Mouse (Mus musculus) liver, embryonic 12.5 days (tissue): Measurements from ENCODE around the gene Sept11. TPM values are rescaled to one million over a fixed set of nuclear protein-coding genes. Genes with fewer than 3 reads are reported as not detected.

Experiments used
- ATAC-seq: fragments of 200-750 bp; cut with Nextera tagmentation; 2 replicates; pipeline ENCODE4 v1.8.0; 2017; ENCODE audit warnings: moderate number of reproducible peaks, mild to moderate bottlenecking, moderate library complexity
- H3K27ac ChIP-seq: fragments of 300-500 bp; sonication (generic); 2 replicates; pipeline ENCODE4 v1.5.1; 2016; ENCODE audit warnings: mild to moderate bottlenecking
- H3K27me3 ChIP-seq: fragments of 300-500 bp; sonication (generic); replicated peaks from 2 replicates; pipeline ENCODE4 v1.6.1; 2016; ENCODE audit warnings: mild to moderate bottlenecking, moderate library complexity
- H3K36me3 ChIP-seq: fragments of 300-500 bp; sonication (generic); 2 replicates; pipeline ENCODE4 v1.6.1; 2016; ENCODE audit warnings: mild to moderate bottlenecking, moderate library complexity
- H3K4me1 ChIP-seq: fragments of 300-500 bp; sonication (generic); 2 replicates; pipeline ENCODE4 v1.6.1; 2016
- H3K4me2 ChIP-seq: fragments of 300-500 bp; sonication (generic); 2 replicates; pipeline ENCODE4 v1.6.1; 2016; ENCODE audit warnings: mild to moderate bottlenecking, moderate library complexity
- H3K4me3 ChIP-seq: fragments of 300-500 bp; sonication (generic); 2 replicates; pipeline ENCODE4 v1.5.1; 2016; ENCODE audit warnings: mild to moderate bottlenecking, moderate library complexity
- H3K9ac ChIP-seq: fragments of 300-500 bp; sonication (generic); 2 replicates; pipeline ENCODE4 v1.6.1; 2016; ENCODE audit warnings: mild to moderate bottlenecking, moderate library complexity
- H3K9me3 ChIP-seq: fragments of 300-500 bp; sonication (generic); replicated peaks from 2 replicates; pipeline ENCODE4 v1.6.1; 2016; ENCODE audit warnings: mild to moderate bottlenecking, moderate library complexity
- WGBS: fragments of 180-500 bp; shearing (Covaris S2); methylation state at CpG from one replicate; pipeline ENCODE4 v1.1.7; 2016; ENCODE audit not compliant: insufficient replicate concordance; 5-methylcytosine and 5-hydroxymethylcytosine counted together
- polyA plus RNA-seq: library from polyadenylated mRNA; unstranded; fragments of >200 nt; fragmentation: Nextera tagmentation; extraction: Ambion mirVana; gene quantifications from 2 replicates; pipeline ENCODE4 v1.2.1, GENCODE M21; 2016

The Sept11 gene
- polyA plus RNA-seq, 1 experiment from 2014 or later = 57.6 TPM

- Histone ChIP-seq H3K4me3 (no peak overlapping the region), H3K9ac (no peak overlapping the region), H3K9me3 (no peaks in the 10 kb centered on the region), H3K4me2 (no peak overlapping the region), H3K36me3 (peaks cover 15% of the 10 kb centered on the region), H3K27me3 (no peaks in the 10 kb centered on the region), H3K4me1 (peaks cover 12% of the 10 kb centered on the region; the same call in 1 of the 2 replicates), H3K27ac (no peak overlapping the region)
- 65% methylated on average over 13 of the region's 13 CpGs for WGBS
- no peak for ATAC-seq
Observed at GRCm38 (mm10) chr5:93115854-93116253, 22.6 kb downstream of the Sept11 start.

- 0 out of 2 replicates have a peak, but pooled peaks cover 2% of the 10 kb centered on the region for H3K36me3 ChIP-seq
- H3K9me3 ChIP-seq = no peaks in the 10 kb centered on the region
- no peak for ATAC-seq
- H3K9ac ChIP-seq = no peak overlapping the region
- H3K4me3 ChIP-seq = no peak overlapping the region
- no peaks in the 10 kb centered on the region for H3K27me3 ChIP-seq
- H3K27ac ChIP-seq = no peak overlapping the region
- WGBS = 57% methylated on average over 8 of the region's 8 CpGs
- no peak overlapping the region for H3K4me2 ChIP-seq
- peaks cover 12% of the 10 kb centered on the region; the same call in 1 of the 2 replicates for H3K4me1 ChIP-seq
Observed at GRCm38 (mm10) chr5:93117648-93118047, 24.4 kb downstream of the Sept11 start.

- ATAC-seq = no peak
- H3K36me3 ChIP-seq = no peaks in the 10 kb centered on the region; the same call in 1 of the 2 replicates
Observed at GRCm38 (mm10) chr5:93121660-93122059, 28.4 kb downstream of the Sept11 start.

GRCm38 (mm10) chr5:93124031-93124826 lies 31.0 kb downstream of the Sept11 start:
- Histone ChIP-seq H3K27me3 (no peaks in the 10 kb centered on the region), H3K27ac (peak overlapping the region; percentile 26; the same call in 1 of the 2 replicates), H3K4me3 (no peak overlapping the region), H3K36me3 (no peaks in the 10 kb centered on the region; the same call in 1 of the 2 replicates), H3K4me2 (no peak overlapping the region), H3K9ac (no peak overlapping the region), H3K4me1 (peaks cover 49% of the 10 kb centered on the region), H3K9me3 (no peaks in the 10 kb centered on the region)
- no peak for ATAC-seq
- WGBS = 60% methylated on average over 9 of the region's 9 CpGs

More at GRCm38 (mm10) chr5:93121660-93122059, 28.4 kb downstream of the Sept11 start:
- Histone ChIP-seq H3K9ac (no peak overlapping the region), H3K4me2 (no peak overlapping the region), H3K4me3 (no peak overlapping the region), H3K27ac (no peak overlapping the region), H3K27me3 (no peaks in the 10 kb centered on the region), H3K4me1 (peaks cover 27% of the 10 kb centered on the region), H3K9me3 (no peaks in the 10 kb centered on the region)
- 74% methylated on average over 8 of the region's 8 CpGs for WGBS

- Histone ChIP-seq H3K9ac (no peak overlapping the region), H3K27ac (no peak overlapping the region), H3K36me3 (no peaks in the 10 kb centered on the region; the same call in 1 of the 2 replicates), H3K4me1 (peaks cover 60% of the 10 kb centered on the region), H3K27me3 (no peaks in the 10 kb centered on the region), H3K4me2 (no peak overlapping the region), H3K4me3 (no peak overlapping the region), H3K9me3 (no peaks in the 10 kb centered on the region)
- no peak for ATAC-seq
- WGBS = 78% methylated on average over 6 of the region's 6 CpGs
Observed at GRCm38 (mm10) chr5:93125325-93125724, 32.1 kb downstream of the Sept11 start.

GRCm38 (mm10) chr5:93126222-93126929 lies 33.1 kb downstream of the Sept11 start:
- Histone ChIP-seq H3K4me2 (no peak overlapping the region), H3K9me3 (no peaks in the 10 kb centered on the region), H3K27ac (no peak overlapping the region), H3K9ac (no peak overlapping the region), H3K36me3 (no peaks in the 10 kb centered on the region; the same call in 1 of the 2 replicates), H3K4me1 (peaks cover 71% of the 10 kb centered on the region), H3K4me3 (no peak overlapping the region), H3K27me3 (no peaks in the 10 kb centered on the region)
- ATAC-seq = no peak
- 36% methylated on average over 12 of the region's 12 CpGs for WGBS

- Histone ChIP-seq H3K4me2 (no peak overlapping the region), H3K4me3 (no peak overlapping the region), H3K4me1 (peaks cover 72% of the 10 kb centered on the region), H3K9ac (no peak overlapping the region), H3K36me3 (no peaks in the 10 kb centered on the region; the same call in 1 of the 2 replicates), H3K27me3 (no peaks in the 10 kb centered on the region), H3K9me3 (no peaks in the 10 kb centered on the region), H3K27ac (no peak overlapping the region)
- ATAC-seq = no peak
- 59% methylated on average over 4 of the region's 4 CpGs for WGBS
Observed at GRCm38 (mm10) chr5:93126930-93127562, 33.8 kb downstream of the Sept11 start.

- H3K4me3 ChIP-seq = no peak overlapping the region
- H3K27ac ChIP-seq = no peak overlapping the region
- H3K27me3 ChIP-seq = no peaks in the 10 kb centered on the region
- ATAC-seq = 0 out of 2 replicates have a peak, but pooled peaks have one; percentile 19
- no peaks in the 10 kb centered on the region for H3K9me3 ChIP-seq
- 9% methylated on average over 3 of the region's 3 CpGs for WGBS
- no peak overlapping the region for H3K4me2 ChIP-seq
- H3K36me3 ChIP-seq = no peaks in the 10 kb centered on the region; the same call in 1 of the 2 replicates
- H3K4me1 ChIP-seq = peaks cover 72% of the 10 kb centered on the region
- no peak overlapping the region for H3K9ac ChIP-seq
Observed at GRCm38 (mm10) chr5:93127722-93128121, 34.5 kb downstream of the Sept11 start.

- H3K4me1 ChIP-seq = peaks cover 73% of the 10 kb centered on the region
- no peak overlapping the region for H3K4me3 ChIP-seq
- no peaks in the 10 kb centered on the region for H3K9me3 ChIP-seq
- no peaks in the 10 kb centered on the region for H3K27me3 ChIP-seq
- no peak overlapping the region for H3K4me2 ChIP-seq
- no peak overlapping the region for H3K27ac ChIP-seq
- no peaks in the 10 kb centered on the region; the same call in 1 of the 2 replicates for H3K36me3 ChIP-seq
- no peak overlapping the region for H3K9ac ChIP-seq
- 64% methylated on average over 3 of the region's 3 CpGs for WGBS
- ATAC-seq = no peak
Observed at GRCm38 (mm10) chr5:93128765-93129164, 35.5 kb downstream of the Sept11 start.

GRCm38 (mm10) chr5:93129953-93130352 lies 36.7 kb downstream of the Sept11 start:
- peaks cover 75% of the 10 kb centered on the region for H3K4me1 ChIP-seq
- no peaks in the 10 kb centered on the region for H3K9me3 ChIP-seq
- no peak overlapping the region for H3K9ac ChIP-seq
- H3K27ac ChIP-seq = peak overlapping the region; percentile 57; the same call in 1 of the 2 replicates
- H3K36me3 ChIP-seq = no peaks in the 10 kb centered on the region; the same call in 1 of the 2 replicates
- no peak overlapping the region for H3K4me3 ChIP-seq
- H3K27me3 ChIP-seq = no peaks in the 10 kb centered on the region
- WGBS = 47% methylated on average over 4 of the region's 4 CpGs
- no peak overlapping the region for H3K4me2 ChIP-seq
- ATAC-seq = no peak

GRCm38 (mm10) chr5:93131401-93131800 lies 38.2 kb downstream of the Sept11 start:
- Histone ChIP-seq H3K4me2 (no peak overlapping the region), H3K36me3 (no peaks in the 10 kb centered on the region), H3K27me3 (no peaks in the 10 kb centered on the region), H3K4me1 (peaks cover 77% of the 10 kb centered on the region), H3K9ac (no peak overlapping the region), H3K9me3 (no peaks in the 10 kb centered on the region), H3K4me3 (no peak overlapping the region), H3K27ac (no peak overlapping the region)
- ATAC-seq = no peak
- 67% methylated on average over 4 of the region's 4 CpGs for WGBS
